Mouse (Mus musculus): Measurements from ENCODE around the gene Ezh1. TPM values are rescaled to one million over a fixed set of nuclear protein-coding genes. Genes with fewer than 3 reads are reported as not detected.

Gene Ezh1
- polyA plus RNA-seq, 1 experiment from 2014 or later, result 12.7 TPM

- H3K36me3 ChIP-seq (ENCODE audit: control insufficient read depth, insufficient read depth, low read length), result no peaks in the 10 kb centered on the region
- H3K4me2 ChIP-seq (ENCODE audit: low read depth, severe bottlenecking), result peak overlapping the region; percentile 16; the same call in 1 of the 2 replicates
- no peaks in the 10 kb centered on the region for H3K9me3 ChIP-seq (ENCODE audit: control insufficient read depth, low read length)
- peak overlapping the region; percentile 36; the same call in 1 of the 2 replicates for H3K9ac ChIP-seq (ENCODE audit: low read length)
- DNase-seq (ENCODE audit: low spot score) (no peak), ATAC-seq (ENCODE audit: insufficient number of reproducible peaks, low FRiP score, low TSS enrichment, low read depth) (no peak)
- peaks cover 11% of the 10 kb centered on the region for H3K4me1 ChIP-seq (ENCODE audit: control insufficient read depth, insufficient read depth, low read length)
- no peak overlapping the region for H3K4me3 ChIP-seq (ENCODE audit: low read depth, low read length)
- no peaks in the 10 kb centered on the region for H3K27me3 ChIP-seq (ENCODE audit: control insufficient read depth, insufficient read depth, low read length)
- 28% methylated on average over 9 of the region's 9 CpGs for WGBS
- H3K27ac ChIP-seq (replicated peaks; ENCODE audit: low read depth, low read length), result peak overlapping the region; percentile 16; the same call in 1 of the 2 replicates
Measured at GRCm38 (mm10) chr11:101149178-101150105, 76.8 kb downstream of the Ezh1 start.

GRCm38 (mm10) chr11:101148751-101149150, 77.5 kb downstream of the Ezh1 start:
- H3K4me3 ChIP-seq (ENCODE audit: low read depth, low read length), result no peak overlapping the region
- DNase-seq (ENCODE audit: low spot score) (no peak), ATAC-seq (ENCODE audit: insufficient number of reproducible peaks, low FRiP score, low TSS enrichment, low read depth) (no peak)
- 0 out of 2 replicates have a peak overlapping the region, but pooled peaks have one; percentile 16 for H3K4me2 ChIP-seq (ENCODE audit: low read depth, severe bottlenecking)
- peaks cover 14% of the 10 kb centered on the region for H3K4me1 ChIP-seq (ENCODE audit: control insufficient read depth, insufficient read depth, low read length)
- no peaks in the 10 kb centered on the region for H3K36me3 ChIP-seq (ENCODE audit: control insufficient read depth, insufficient read depth, low read length)
- 65% methylated on average over 10 of the region's 10 CpGs for WGBS
- no peak overlapping the region; the same call in 1 of the 2 replicates for H3K9ac ChIP-seq (ENCODE audit: low read length)
- H3K27ac ChIP-seq (replicated peaks; ENCODE audit: low read depth, low read length), result 0 out of 2 replicates have a peak overlapping the region, but pooled peaks have one; percentile 16
- no peaks in the 10 kb centered on the region for H3K27me3 ChIP-seq (ENCODE audit: control insufficient read depth, insufficient read depth, low read length)
- H3K9me3 ChIP-seq (ENCODE audit: control insufficient read depth, low read length), result no peaks in the 10 kb centered on the region

- Histone ChIP-seq H3K36me3 (ENCODE audit: control insufficient read depth, insufficient read depth, low read length) (no peaks in the 10 kb centered on the region), H3K9ac (ENCODE audit: low read length) (no peak overlapping the region), H3K4me2 (ENCODE audit: low read depth, severe bottlenecking) (no peak overlapping the region), H3K9me3 (ENCODE audit: control insufficient read depth, low read length) (no peaks in the 10 kb centered on the region), H3K4me1 (ENCODE audit: control insufficient read depth, insufficient read depth, low read length) (peaks cover 16% of the 10 kb centered on the region), H3K27ac (replicated peaks; ENCODE audit: low read depth, low read length) (no peak overlapping the region), H3K4me3 (ENCODE audit: low read depth, low read length) (no peak overlapping the region), H3K27me3 (ENCODE audit: control insufficient read depth, insufficient read depth, low read length) (no peaks in the 10 kb centered on the region)
- ATAC-seq (ENCODE audit: insufficient number of reproducible peaks, low FRiP score, low TSS enrichment, low read depth), result no peak
- 27% methylated on average over 10 of the region's 10 CpGs for WGBS
- peak; percentile 60 for DNase-seq (ENCODE audit: low spot score)
Measured at GRCm38 (mm10) chr11:101146377-101146776, 79.9 kb downstream of the Ezh1 start.

- no peak overlapping the region for H3K27ac ChIP-seq (replicated peaks; ENCODE audit: low read depth, low read length)
- H3K4me1 ChIP-seq (ENCODE audit: control insufficient read depth, insufficient read depth, low read length), result 0 out of 2 replicates have a peak, but pooled peaks cover 10% of the 10 kb centered on the region
- no peaks in the 10 kb centered on the region for H3K27me3 ChIP-seq (ENCODE audit: control insufficient read depth, insufficient read depth, low read length)
- peak; percentile 71 for DNase-seq (ENCODE audit: low spot score)
- WGBS, result 23% methylated on average over 18 of the region's 19 CpGs
- peak overlapping the region; percentile 19 for H3K4me3 ChIP-seq (ENCODE audit: low read depth, low read length)
- no peaks in the 10 kb centered on the region for H3K9me3 ChIP-seq (ENCODE audit: control insufficient read depth, low read length)
- no peak for ATAC-seq (ENCODE audit: insufficient number of reproducible peaks, low FRiP score, low TSS enrichment, low read depth)
- H3K9ac ChIP-seq (ENCODE audit: low read length), result peak overlapping the region; percentile 23
- H3K36me3 ChIP-seq (ENCODE audit: control insufficient read depth, insufficient read depth, low read length), result no peaks in the 10 kb centered on the region
- H3K4me2 ChIP-seq (ENCODE audit: low read depth, severe bottlenecking), result peak overlapping the region; percentile 48
Measured at GRCm38 (mm10) chr11:101143338-101144225, 82.7 kb downstream of the Ezh1 start.

GRCm38 (mm10) chr11:101142215-101142967, 83.9 kb downstream of the Ezh1 start:
- Histone ChIP-seq H3K27me3 (ENCODE audit: control insufficient read depth, insufficient read depth, low read length) (no peaks in the 10 kb centered on the region), H3K27ac (replicated peaks; ENCODE audit: low read depth, low read length) (no peak overlapping the region), H3K4me3 (ENCODE audit: low read depth, low read length) (no peak overlapping the region), H3K4me2 (ENCODE audit: low read depth, severe bottlenecking) (no peak overlapping the region), H3K9ac (ENCODE audit: low read length) (no peak overlapping the region), H3K36me3 (ENCODE audit: control insufficient read depth, insufficient read depth, low read length) (no peaks in the 10 kb centered on the region), H3K4me1 (ENCODE audit: control insufficient read depth, insufficient read depth, low read length) (0 out of 2 replicates have a peak, but pooled peaks cover 10% of the 10 kb centered on the region), H3K9me3 (ENCODE audit: control insufficient read depth, low read length) (no peaks in the 10 kb centered on the region)
- DNase-seq (ENCODE audit: low spot score), result no peak
- ATAC-seq (ENCODE audit: insufficient number of reproducible peaks, low FRiP score, low TSS enrichment, low read depth), result no peak
- 86% methylated on average over 10 of the region's 10 CpGs for WGBS

Other genes starting within 250 kb of the Ezh1 start
- gene Atp6v0a1, start 217.0 kb downstream of the Ezh1 start, polyA plus RNA-seq (2014; fragmentation: Nextera tagmentation; extraction: Ambion mirVana), result 27.1 and 32.0 TPM in 2 replicates
- gene Naglu, start 156.5 kb downstream of the Ezh1 start, polyA plus RNA-seq (2014; fragmentation: Nextera tagmentation; extraction: Ambion mirVana), result 5.2 and 5.3 TPM in 2 replicates
- 0.15 TPM in 1 of 2 replicates, not detected in the other for gene Hsd17b1, start 148.1 kb downstream of the Ezh1 start, polyA plus RNA-seq (2014; fragmentation: Nextera tagmentation; extraction: Ambion mirVana)
- 40.5 and 49.4 TPM in 2 replicates for gene Coasy, start 143.9 kb downstream of the Ezh1 start, polyA plus RNA-seq (2014; fragmentation: Nextera tagmentation; extraction: Ambion mirVana)
- gene Mlx, start 139.2 kb downstream of the Ezh1 start, polyA plus RNA-seq (2014; fragmentation: Nextera tagmentation; extraction: Ambion mirVana), result 40.6 and 48.9 TPM in 2 replicates
- 71.1 and 71.6 TPM in 2 replicates for gene Psmc3ip, start 131.0 kb downstream of the Ezh1 start, polyA plus RNA-seq (2014; fragmentation: Nextera tagmentation; extraction: Ambion mirVana)
- gene Retreg3, start 106.6 kb downstream of the Ezh1 start, polyA plus RNA-seq (2014; fragmentation: Nextera tagmentation; extraction: Ambion mirVana), result 10.3 and 10.8 TPM in 2 replicates
- gene Tubg1, start 106.5 kb downstream of the Ezh1 start, polyA plus RNA-seq (2014; fragmentation: Nextera tagmentation; extraction: Ambion mirVana), result 113 and 119 TPM in 2 replicates
- gene Tubg2, start 70.6 kb downstream of the Ezh1 start, polyA plus RNA-seq (2014; fragmentation: Nextera tagmentation; extraction: Ambion mirVana), result 4.8 and 5.0 TPM in 2 replicates
- gene Cntnap1, start 55.9 kb downstream of the Ezh1 start, polyA plus RNA-seq (2014; fragmentation: Nextera tagmentation; extraction: Ambion mirVana), result 0.04 and 0.21 TPM in 2 replicates
- gene Plekhh3, start 55.1 kb downstream of the Ezh1 start, polyA plus RNA-seq (2014; fragmentation: Nextera tagmentation; extraction: Ambion mirVana), result 2.6 and 4.1 TPM in 2 replicates
- 0.13 TPM in 1 of 2 replicates, not detected in the other for gene Ccr10, start 51.0 kb downstream of the Ezh1 start, polyA plus RNA-seq (2014; fragmentation: Nextera tagmentation; extraction: Ambion mirVana)
- gene Ramp2, start 19.6 kb upstream of the Ezh1 start, polyA plus RNA-seq (2014; fragmentation: Nextera tagmentation; extraction: Ambion mirVana), result 60.4 and 67.2 TPM in 2 replicates
- 111 and 120 TPM in 2 replicates for gene Vps25, start 27.2 kb upstream of the Ezh1 start, polyA plus RNA-seq (2014; fragmentation: Nextera tagmentation; extraction: Ambion mirVana)
- gene Wnk4, start 34.1 kb upstream of the Ezh1 start, polyA plus RNA-seq (2014; fragmentation: Nextera tagmentation; extraction: Ambion mirVana), result 7.0 and 8.1 TPM in 2 replicates
- 1.3 and 1.8 TPM in 2 replicates for gene Cntd1, start 52.5 kb upstream of the Ezh1 start, polyA plus RNA-seq (2014; fragmentation: Nextera tagmentation; extraction: Ambion mirVana)
- gene Coa3, start 52.7 kb upstream of the Ezh1 start, polyA plus RNA-seq (2014; fragmentation: Nextera tagmentation; extraction: Ambion mirVana), result 191 and 204 TPM in 2 replicates
- 135 and 139 TPM in 2 replicates for gene Becn1, start 75.8 kb upstream of the Ezh1 start, polyA plus RNA-seq (2014; fragmentation: Nextera tagmentation; extraction: Ambion mirVana)
- gene Psme3, start 89.8 kb upstream of the Ezh1 start, polyA plus RNA-seq (2014; fragmentation: Nextera tagmentation; extraction: Ambion mirVana), result 158 and 164 TPM in 2 replicates
- 1.5 and 1.9 TPM in 2 replicates for gene Aoc2, start 98.6 kb upstream of the Ezh1 start, polyA plus RNA-seq (2014; fragmentation: Nextera tagmentation; extraction: Ambion mirVana)
- gene Aoc3, start 104.1 kb upstream of the Ezh1 start, polyA plus RNA-seq (2014; fragmentation: Nextera tagmentation; extraction: Ambion mirVana), result not detected in 2 replicates
- not detected in 2 replicates for gene G6pc, start 141.1 kb upstream of the Ezh1 start, polyA plus RNA-seq (2014; fragmentation: Nextera tagmentation; extraction: Ambion mirVana)
- 89.0 and 91.6 TPM in 2 replicates for gene Aarsd1, start 191.2 kb upstream of the Ezh1 start, polyA plus RNA-seq (2014; fragmentation: Nextera tagmentation; extraction: Ambion mirVana)
- gene Gm27029, start 198.3 kb upstream of the Ezh1 start, polyA plus RNA-seq (2014; fragmentation: Nextera tagmentation; extraction: Ambion mirVana), result 10.4 and 11.5 TPM in 2 replicates
- 13.3 and 14.4 TPM in 2 replicates for gene Rundc1, start 198.6 kb upstream of the Ezh1 start, polyA plus RNA-seq (2014; fragmentation: Nextera tagmentation; extraction: Ambion mirVana)
- gene Ptges3l, start 198.9 kb upstream of the Ezh1 start, polyA plus RNA-seq (2014; fragmentation: Nextera tagmentation; extraction: Ambion mirVana), result 4.3 and 4.5 TPM in 2 replicates
- 459 and 489 TPM in 2 replicates for gene Rpl27, start 215.8 kb upstream of the Ezh1 start, polyA plus RNA-seq (2014; fragmentation: Nextera tagmentation; extraction: Ambion mirVana)
- 3.3 and 3.4 TPM in 2 replicates for gene Ifi35, start 221.9 kb upstream of the Ezh1 start, polyA plus RNA-seq (2014; fragmentation: Nextera tagmentation; extraction: Ambion mirVana)
- 4.7 and 4.8 TPM in 2 replicates for gene Rnd2, start 238.5 kb upstream of the Ezh1 start, polyA plus RNA-seq (2014; fragmentation: Nextera tagmentation; extraction: Ambion mirVana)
- gene Vat1, start 239.8 kb upstream of the Ezh1 start, polyA plus RNA-seq (2014; fragmentation: Nextera tagmentation; extraction: Ambion mirVana), result 17.7 and 19.3 TPM in 2 replicates

All from limb, embryonic 11.5 days (tissue).